Mouse (Mus musculus): ENCODE measurements around the gene Olfr1150-ps1.

The Olfr1150-ps1 gene

GRCm38 (mm10) chr2:87843693-87844092 lies at the start of gene Olfr1150-ps1:
Gene Olfr1150-ps1, plus strand, starts transcription at chr2:87843993.
- no peak for DNase-seq

DNA sequence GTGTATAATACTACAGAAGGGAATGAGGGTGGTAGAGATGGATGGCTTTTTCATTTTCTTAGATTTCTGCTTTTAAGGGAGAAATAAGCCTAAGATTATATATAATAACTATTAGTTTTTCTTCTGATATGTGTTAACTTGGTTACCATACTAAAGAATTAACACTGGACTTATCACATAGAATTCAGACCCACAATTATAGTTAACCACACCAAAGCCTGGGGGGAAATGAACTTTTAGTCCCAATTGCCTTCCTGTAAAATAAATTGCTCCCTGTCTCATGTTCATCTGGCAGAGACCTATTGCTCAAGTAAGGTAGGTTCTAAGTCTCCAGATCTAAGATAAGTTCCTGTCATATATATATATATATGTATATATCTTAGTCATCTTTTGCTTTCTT lies 43.5 kb upstream of the Olfr1150-ps1 start, which contains the start of gene Olfr1143:
Olfr1143 (plus strand) TSS at position 301 of the 400 bp plus-strand sequence.
- no peak for DNase-seq

GRCm38 (mm10) chr2:87809522-87809921 lies 34.3 kb upstream of the Olfr1150-ps1 start, which contains the start of gene Olfr1145:
Gene Olfr1145, plus strand, starts transcription at chr2:87809822.
- DNase-seq = no peak

DNA sequence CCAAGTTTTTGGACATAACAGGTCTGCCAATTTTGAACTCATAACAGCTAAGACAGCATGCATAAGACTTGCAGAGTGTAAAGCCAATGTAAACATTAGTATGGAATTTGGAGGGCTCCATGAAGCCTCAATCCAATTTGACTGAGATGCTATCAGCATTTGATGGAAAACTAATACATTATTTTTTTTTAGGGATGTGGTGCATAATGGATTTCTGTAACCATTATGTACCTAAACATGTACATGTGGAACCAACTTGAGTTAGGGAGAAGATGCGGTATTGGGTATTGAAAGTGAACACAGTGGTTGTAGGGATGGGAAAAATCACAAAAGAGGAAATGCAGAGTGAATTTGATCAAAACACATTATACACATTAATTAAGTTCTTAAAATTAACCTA lies 13.6 kb upstream of the Olfr1150-ps1 start, which contains the start of gene Olfr1148:
Olfr1148 (plus strand) TSS at position 301 of the 400 bp plus-strand sequence.
- DNase-seq = no peak

GRCm38 (mm10) chr2:87855562-87855961 lies 11.8 kb downstream of the Olfr1150-ps1 start, which contains the start of gene Olfr1151:
Gene Olfr1151, plus strand, starts transcription at chr2:87855862.
- no peak for DNase-seq

- no peak for DNase-seq
Observed at GRCm38 (mm10) chr2:87866192-87866591, 22.4 kb downstream of the Olfr1150-ps1 start, which contains the start of gene Olfr1152. Gene Olfr1152, plus strand, starts transcription at chr2:87866492.

- DNase-seq = no peak
Observed at GRCm38 (mm10) chr2:87894662-87895061, 50.9 kb downstream of the Olfr1150-ps1 start, which contains the start of gene Olfr1153. Gene Olfr1153, plus strand, starts transcription at chr2:87894962.
